Mouse (Mus musculus) kidney, postnatal 0 days (tissue): Measurements from ENCODE around the gene Msx2. TPM values are rescaled to one million over a fixed set of nuclear protein-coding genes. Genes with fewer than 3 reads are reported as not detected.

ENCODE experiments used
- ATAC-seq: fragments of 200-750 bp; cut with Nextera tagmentation; replicated peaks from 2 replicates; pipeline ENCODE4 v1.8.0; 2017; ENCODE audit warnings: low read depth, moderate number of reproducible peaks, moderate TSS enrichment, moderate library complexity; ENCODE audit not compliant: low FRiP score
- DNase-seq: peaks from one replicate; pipeline ENCODE4 v3.0.0-alpha.2; 2016; ENCODE audit warnings: low spot score
- H3K27ac ChIP-seq: fragments of 300-500 bp; sonication (generic); 2 replicates; pipeline ENCODE4 v1.5.1; 2014; ENCODE audit warnings: mild to moderate bottlenecking
- H3K27me3 ChIP-seq: fragments of 300-500 bp; sonication (generic); 2 replicates; pipeline ENCODE4 v1.6.1; 2014; ENCODE audit warnings: low read length, mixed read lengths; ENCODE audit not compliant: insufficient read depth
- H3K36me3 ChIP-seq: fragments of 300-500 bp; sonication (generic); 2 replicates; pipeline ENCODE4 v1.6.1; 2014; ENCODE audit warnings: low read length, mixed read lengths; ENCODE audit not compliant: insufficient read depth
- H3K4me1 ChIP-seq: fragments of 300-500 bp; sonication (generic); replicated peaks from 2 replicates; pipeline ENCODE4 v1.6.1; 2014; ENCODE audit warnings: antibody characterized with exemption, low read length, mixed read lengths; ENCODE audit not compliant: insufficient read depth
- H3K4me2 ChIP-seq: fragments of 300-500 bp; sonication (generic); 2 replicates; pipeline ENCODE4 v1.6.1; 2014; ENCODE audit warnings: mild to moderate bottlenecking, low read length, moderate library complexity, mixed read lengths
- H3K4me3 ChIP-seq: fragments of 300-500 bp; sonication (generic); replicated peaks from 2 replicates; pipeline ENCODE4 v1.5.1; 2014; ENCODE audit warnings: low read depth, low read length
- H3K9ac ChIP-seq: fragments of 300-500 bp; sonication (generic); 2 replicates; pipeline ENCODE4 v1.6.1; 2014; ENCODE audit warnings: low read depth, low read length
- H3K9me3 ChIP-seq: fragments of 300-500 bp; sonication (generic); replicated peaks from 2 replicates; pipeline ENCODE4 v1.6.1; 2016; ENCODE audit warnings: low read length, inconsistent platforms, mixed read lengths
- CTCF ChIP-seq: IDR thresholded peaks from 2 replicates; pipeline ENCODE4 v1.5.1; 2016; ENCODE audit warnings: antibody characterized with exemption, low read depth, mild to moderate bottlenecking, moderate library complexity
- WGBS: fragments of 180-500 bp; shearing (Covaris S2); extraction: QIAGEN DNeasy Blood & Tissue Kit; methylation state at CpG from one replicate; pipeline ENCODE4 v1.1.7; 2014; 5-methylcytosine and 5-hydroxymethylcytosine counted together
- polyA plus RNA-seq: library from polyadenylated mRNA; unstranded; fragments of >200 nt; fragmentation: Nextera tagmentation; extraction: Ambion mirVana; gene quantifications from 2 replicates; pipeline ENCODE4 v1.2.1, GENCODE M21; 2015

Msx2 gene
- polyA plus RNA-seq, 1 experiment from 2014 or later, result 1.4 TPM

DNA sequence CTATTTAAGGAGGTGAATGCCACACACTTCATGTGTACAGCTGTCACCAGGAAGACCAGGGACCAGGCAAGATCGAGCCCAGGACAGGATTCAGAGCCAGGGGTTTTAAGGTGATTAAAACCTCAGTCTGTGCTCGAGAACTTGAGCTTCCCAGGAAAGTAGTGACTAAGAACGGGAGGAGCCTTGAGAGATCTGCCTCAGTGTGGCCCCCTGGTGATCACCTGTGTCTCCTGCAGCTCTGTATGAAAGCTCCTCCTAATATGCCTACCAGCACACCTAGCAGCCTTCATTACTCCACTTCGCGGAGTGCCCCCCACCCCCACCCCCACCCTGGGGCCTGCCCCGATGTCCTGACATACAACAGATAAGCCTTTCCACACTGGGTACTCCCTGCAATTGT, 25.3 kb downstream of the Msx2 start:
- 16% methylated on average over 6 of the region's 6 CpGs for WGBS
- peak; percentile 53 for TF ChIP-seq CTCF
- peak; percentile 51 for DNase-seq

DNA sequence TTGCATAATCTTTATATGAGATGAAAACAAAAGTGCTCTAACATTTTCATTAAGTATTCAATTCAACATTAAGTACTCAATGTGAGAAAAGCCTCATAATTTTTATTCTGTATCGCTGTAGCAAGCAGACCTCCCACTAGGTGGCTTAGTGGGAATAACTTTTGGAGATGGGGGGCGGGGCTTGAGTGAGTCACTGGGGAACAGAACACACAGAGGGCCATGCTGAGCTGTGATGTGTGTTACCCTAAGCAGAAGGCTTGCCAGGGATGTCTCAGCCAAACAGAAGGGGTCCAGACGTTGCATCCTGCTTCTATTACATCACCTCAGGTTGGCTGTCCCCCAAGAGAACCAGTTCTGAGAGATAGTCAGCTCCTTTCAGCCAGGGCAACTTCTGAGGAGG, 29.3 kb downstream of the Msx2 start:
- WGBS, result 28% methylated on average over 3 of the region's 3 CpGs
- H3K9me3 ChIP-seq, result no peaks in the 10 kb centered on the region
- no peak overlapping the region for H3K4me2 ChIP-seq
- H3K27me3 ChIP-seq, result no peaks in the 10 kb centered on the region
- DNase-seq (peak; percentile 69), ATAC-seq (0 out of 2 replicates have a peak, but pooled peaks have one; percentile 21)
- no peak overlapping the region for H3K9ac ChIP-seq
- H3K4me3 ChIP-seq, result no peak overlapping the region
- peak; percentile 64; the same call in 1 of the 2 replicates for TF ChIP-seq CTCF
- H3K4me1 ChIP-seq, result no peaks in the 10 kb centered on the region
- no peak overlapping the region for H3K27ac ChIP-seq
- no peaks in the 10 kb centered on the region for H3K36me3 ChIP-seq

More for the DNA sequence above, 25.3 kb downstream of the Msx2 start:
- Histone ChIP-seq H3K4me3 (no peak overlapping the region), H3K36me3 (no peaks in the 10 kb centered on the region), H3K9me3 (no peaks in the 10 kb centered on the region), H3K4me2 (no peak overlapping the region), H3K27ac (no peak overlapping the region), H3K9ac (no peak overlapping the region), H3K4me1 (no peaks in the 10 kb centered on the region), H3K27me3 (no peaks in the 10 kb centered on the region)
- ATAC-seq, result no peak

DNA sequence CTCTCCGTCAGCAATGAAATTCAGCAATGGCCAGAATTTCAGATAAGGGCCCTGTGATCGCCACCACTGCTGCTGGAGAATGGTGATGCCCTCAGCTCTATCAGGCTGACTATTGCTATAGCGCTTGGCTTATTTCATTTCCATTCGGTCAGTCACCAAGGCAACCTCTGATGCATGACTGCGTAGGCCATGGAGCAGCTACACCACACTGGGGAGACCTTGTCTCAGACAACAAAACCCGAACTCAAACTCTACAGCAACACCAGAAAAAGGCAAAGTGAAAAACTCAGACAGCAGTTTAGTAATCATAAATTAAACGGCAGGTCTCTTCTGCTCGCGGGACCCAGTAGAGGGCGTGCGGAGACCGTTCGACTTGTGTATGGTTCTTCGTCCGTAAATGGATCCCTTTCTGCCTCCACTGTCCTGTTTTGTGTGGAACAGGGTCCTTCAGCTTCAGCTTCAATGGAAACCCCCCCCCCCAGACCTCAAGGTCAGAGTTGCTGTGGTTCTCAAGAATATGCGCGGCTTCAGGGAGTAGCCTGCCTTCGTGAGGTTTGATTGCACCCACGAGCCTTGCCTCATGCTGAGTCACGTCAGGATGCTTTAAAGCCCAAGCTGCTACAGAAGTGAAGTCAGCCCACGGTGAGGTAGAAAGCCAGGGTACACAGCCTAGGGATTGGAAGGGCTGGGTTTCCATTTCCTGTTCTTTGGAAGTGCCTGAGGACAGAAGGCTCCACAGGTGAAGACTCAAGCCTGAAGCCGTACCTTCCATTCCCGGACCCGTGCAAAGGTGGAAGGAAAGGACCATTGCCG, 30.5 kb downstream of the Msx2 start:
- Histone ChIP-seq H3K27me3 (no peaks in the 10 kb centered on the region), H3K27ac (no peak overlapping the region), H3K9ac (no peak overlapping the region), H3K36me3 (no peaks in the 10 kb centered on the region), H3K4me1 (no peaks in the 10 kb centered on the region), H3K4me2 (peak overlapping the region; percentile 17), H3K9me3 (no peaks in the 10 kb centered on the region), H3K4me3 (no peak overlapping the region)
- no peak for DNase-seq
- ATAC-seq, result no peak
- peak; percentile 69 for TF ChIP-seq CTCF
- WGBS, result 27% methylated on average over 25 of the region's 25 CpGs

DNA sequence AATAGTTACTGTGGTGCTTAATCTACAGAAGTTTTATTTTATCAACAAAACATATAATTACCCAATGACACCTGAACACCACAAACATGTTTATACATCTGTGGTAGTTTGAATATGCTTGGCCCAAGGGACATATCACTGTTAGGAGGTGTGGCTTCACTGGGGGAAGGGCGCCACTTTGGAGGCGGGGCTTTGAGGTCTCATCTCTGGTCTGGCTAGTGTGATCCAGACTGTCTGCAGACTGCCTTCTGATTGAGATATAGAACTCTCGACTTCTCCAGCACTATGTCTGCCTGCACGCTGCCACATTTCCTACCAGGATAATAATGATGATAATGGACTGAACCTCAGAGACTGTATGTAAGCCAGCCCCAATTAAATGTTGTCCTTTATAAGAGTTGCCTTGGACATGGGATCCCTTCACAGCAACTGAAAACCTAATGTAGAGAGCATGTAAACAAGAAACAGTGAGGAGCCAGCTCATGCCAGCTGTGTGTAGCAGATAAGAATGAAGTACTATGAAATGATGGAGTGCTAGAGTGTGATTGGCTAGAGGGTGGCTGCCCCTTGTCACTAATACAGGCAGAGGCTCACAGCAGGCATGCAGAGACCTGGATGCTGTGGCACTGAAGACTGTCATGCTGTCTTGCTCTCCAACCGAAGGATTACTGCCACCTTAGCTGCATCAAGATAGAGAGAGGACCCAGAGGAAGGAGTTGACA, 31.4 kb downstream of the Msx2 start:
- ATAC-seq, result no peak
- no peak for DNase-seq
- Histone ChIP-seq H3K27me3 (no peaks in the 10 kb centered on the region), H3K9me3 (no peaks in the 10 kb centered on the region), H3K27ac (no peak overlapping the region), H3K4me2 (no peak overlapping the region), H3K36me3 (no peaks in the 10 kb centered on the region), H3K4me3 (no peak overlapping the region), H3K9ac (no peak overlapping the region), H3K4me1 (no peaks in the 10 kb centered on the region)
- TF ChIP-seq CTCF, result no peak
- 71% methylated on average over 5 of the region's 5 CpGs for WGBS

DNA sequence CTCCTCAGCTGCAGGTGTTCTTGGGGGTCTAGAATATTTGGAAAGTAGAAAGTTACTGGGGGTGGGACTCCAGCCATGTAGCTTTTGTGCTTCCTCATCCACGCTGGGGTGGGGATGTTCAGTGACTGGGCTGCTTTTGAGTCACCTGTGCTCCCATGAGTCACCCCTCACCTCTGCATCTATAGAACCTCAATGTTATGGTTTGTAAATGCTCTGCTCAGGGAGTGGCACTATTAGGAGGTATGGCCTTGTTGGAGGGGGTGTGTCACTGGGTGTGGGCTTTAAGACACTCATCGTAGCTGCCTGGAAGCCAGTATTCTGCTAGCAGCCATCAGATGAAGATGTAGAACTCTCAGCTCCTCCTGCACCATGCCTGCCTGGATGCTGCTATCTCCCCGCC, 32.9 kb downstream of the Msx2 start:
- TF ChIP-seq CTCF, result no peak
- Histone ChIP-seq H3K9ac (no peak overlapping the region), H3K4me3 (no peak overlapping the region), H3K27me3 (no peaks in the 10 kb centered on the region), H3K27ac (no peak overlapping the region), H3K4me2 (no peak overlapping the region), H3K4me1 (no peaks in the 10 kb centered on the region), H3K9me3 (no peaks in the 10 kb centered on the region), H3K36me3 (no peaks in the 10 kb centered on the region)
- ATAC-seq (no peak), DNase-seq (no peak)
- 78% methylated on average over 3 of the region's 3 CpGs for WGBS

DNA sequence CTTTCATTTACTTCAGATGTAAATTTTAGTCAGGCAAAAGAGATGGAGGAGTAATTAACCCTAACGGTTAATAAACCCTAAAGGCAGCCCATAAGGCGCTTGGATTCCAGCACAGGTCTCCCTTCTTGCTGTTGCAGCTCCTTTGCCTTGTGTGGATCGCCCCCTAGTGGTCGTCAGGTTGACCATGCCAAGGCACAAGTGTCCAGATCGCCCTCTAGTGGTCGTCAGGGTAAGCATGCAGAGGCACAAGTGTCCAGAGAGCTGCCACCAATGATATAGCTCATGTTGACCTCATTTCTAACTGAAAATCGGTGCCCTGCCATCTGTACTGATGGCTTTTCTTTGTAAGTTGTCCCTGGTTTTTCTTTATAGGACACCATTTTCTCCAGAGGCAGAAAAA, 46.4 kb downstream of the Msx2 start:
- DNase-seq (peak; percentile 84), ATAC-seq (no peak)
- Histone ChIP-seq H3K9ac (no peak overlapping the region), H3K4me3 (no peak overlapping the region), H3K36me3 (no peaks in the 10 kb centered on the region), H3K4me2 (no peak overlapping the region), H3K27ac (no peak overlapping the region), H3K9me3 (no peaks in the 10 kb centered on the region), H3K27me3 (no peaks in the 10 kb centered on the region), H3K4me1 (no peaks in the 10 kb centered on the region)
- WGBS, result 26% methylated on average over 7 of the region's 7 CpGs
- peak; percentile 100 for TF ChIP-seq CTCF
